Mouse (Mus musculus) ES-E14 (cell line): Measurements from ENCODE around the gene Tnfrsf13b. TPM values are rescaled to one million over a fixed set of nuclear protein-coding genes. Genes with fewer than 3 reads are reported as not detected.
"Not testable (repeated sequence)": the region's sequence is repeated elsewhere in the genome, so short reads cannot be mapped to it uniquely, and the experiment has no call there.

Experiments used
- DNase-seq: peaks from one replicate; pipeline ENCODE4 v3.0.0-alpha.2; 2013; ENCODE audit warnings: low read depth, low spot score
- H3K27ac ChIP-seq: 2 replicates; pipeline ENCODE4 v1.5.1; 2012; ENCODE audit warnings: low read depth, mild to moderate bottlenecking, low read length, moderate library complexity, mixed read lengths; ENCODE audit not compliant: poor library complexity, insufficient read depth, severe bottlenecking
- H3K36me3 ChIP-seq: 2 replicates; pipeline ENCODE4 v1.6.1; 2012; ENCODE audit warnings: mild to moderate bottlenecking, low read length, moderate library complexity, mixed read lengths; ENCODE audit not compliant: control insufficient read depth, poor library complexity, insufficient read depth, severe bottlenecking
- H3K4me1 ChIP-seq, 2 experiments: fragments of 150-350 bp in 1 of 2; sonication (generic) in 1 of 2; 2 replicates each; pipeline ENCODE4 v1.6.1; 2012; ENCODE audit warnings: low read length in 2 of 2, mild to moderate bottlenecking in 1 of 2, mixed read lengths in 1 of 2; ENCODE audit not compliant: control insufficient read depth in 2 of 2, insufficient read depth in 2 of 2, poor library complexity in 1 of 2
- H3K4me3 ChIP-seq, 2 experiments: fragments of 150-350 bp in 1 of 2; sonication (generic) in 1 of 2; 2 replicates each; pipeline ENCODE4 v1.5.1; 2012; ENCODE audit warnings: low read length in 2 of 2, low read depth in 1 of 2, mild to moderate bottlenecking in 1 of 2, mixed read lengths in 1 of 2; ENCODE audit not compliant: insufficient read depth in 1 of 2, poor library complexity in 1 of 2, severe bottlenecking in 1 of 2
- H3K9ac ChIP-seq: 2 replicates; pipeline ENCODE4 v1.6.1; 2012; ENCODE audit warnings: low read depth, mild to moderate bottlenecking, low read length, mixed read lengths; ENCODE audit not compliant: poor library complexity, insufficient read depth, severe bottlenecking
- H3K9me3 ChIP-seq: fragments of 150-350 bp; sonication (generic); 2 replicates; pipeline ENCODE4 v1.6.1; 2012; ENCODE audit warnings: low read depth, mild to moderate bottlenecking, low read length; ENCODE audit not compliant: control insufficient read depth, insufficient read depth
- CHD2 ChIP-seq: IDR thresholded peaks from 2 replicates; pipeline ENCODE4 v1.6.1; 2014; ENCODE audit warnings: mild to moderate bottlenecking, low read depth, low read length, inconsistent platforms
- HCFC1 ChIP-seq: IDR thresholded peaks from 2 replicates; pipeline ENCODE4 v1.6.1; 2012; ENCODE audit warnings: low read length, inconsistent platforms, borderline replicate concordance; ENCODE audit not compliant: insufficient read depth
- MAFK ChIP-seq: IDR thresholded peaks from 2 replicates; pipeline ENCODE4 v1.6.1; 2014; ENCODE audit warnings: mild to moderate bottlenecking, low read depth, low read length, inconsistent platforms; ENCODE audit not compliant: insufficient read depth
- ZC3H11A ChIP-seq: IDR thresholded peaks from 2 replicates; pipeline ENCODE4 v1.6.1; 2012; ENCODE audit warnings: low read depth, mild to moderate bottlenecking, inconsistent platforms, low read length, borderline replicate concordance
- ZNF384 ChIP-seq: IDR thresholded peaks from 2 replicates; pipeline ENCODE4 v1.6.1; 2012; ENCODE audit warnings: low read depth, low read length, inconsistent platforms
- in situ Hi-C, 2 experiments: fragments of 600-800 bp; cut with MboI; formaldehyde crosslinking; loops; one replicate each; pipeline ENCODE4 v1.15.1; 2025; ENCODE audit warnings: low sequenced_read_pairs in 2 of 2, inconsistent platforms in 1 of 2; ENCODE audit not compliant: unreplicated experiment in 2 of 2
- total RNA-seq: library from RNA; depleted of rRNA; stranded (reverse); fragments of 300-350 nt; gene quantifications from 2 replicates; pipeline ENCODE4 v1.2.3, GENCODE M21; 2012

Gene Tnfrsf13b
- total RNA-seq, 1 experiment = 2.3 TPM

DNA sequence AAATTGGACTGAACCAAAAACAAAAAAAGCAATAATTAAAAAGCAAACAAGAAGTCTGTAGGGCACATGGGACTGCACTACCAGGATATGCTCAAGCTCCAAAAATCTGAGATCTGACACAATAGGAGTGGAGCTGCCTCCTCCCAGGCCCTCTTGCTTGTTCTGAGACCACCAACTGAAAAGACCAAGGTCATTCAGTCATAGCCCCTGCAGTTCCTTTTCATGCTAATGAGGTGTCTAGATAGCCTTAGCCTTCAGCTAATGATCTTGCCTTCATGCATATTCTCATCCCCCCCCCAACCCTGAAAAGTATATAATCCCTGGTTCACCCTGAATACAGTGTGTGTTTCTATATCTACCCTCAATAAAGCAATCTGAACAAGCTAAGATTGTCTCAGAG, 55.1 kb downstream of the Tnfrsf13b start:
- H3K36me3 ChIP-seq = no peaks in the 10 kb centered on the region
- H3K4me1 ChIP-seq = peaks cover 8 to 10% of the 10 kb centered on the region in 2 experiments; a peak in 3 of 4 replicates
- no peak overlapping the region for H3K9ac ChIP-seq
- H3K27ac ChIP-seq = no peak overlapping the region
- TF ChIP-seq CHD2 = no peak
- TF ChIP-seq MAFK = no peak
- no peak for DNase-seq
- no peak overlapping the region for H3K4me3 ChIP-seq
- in situ Hi-C loops = no loop called here
- no peaks in the 10 kb centered on the region for H3K9me3 ChIP-seq

DNA sequence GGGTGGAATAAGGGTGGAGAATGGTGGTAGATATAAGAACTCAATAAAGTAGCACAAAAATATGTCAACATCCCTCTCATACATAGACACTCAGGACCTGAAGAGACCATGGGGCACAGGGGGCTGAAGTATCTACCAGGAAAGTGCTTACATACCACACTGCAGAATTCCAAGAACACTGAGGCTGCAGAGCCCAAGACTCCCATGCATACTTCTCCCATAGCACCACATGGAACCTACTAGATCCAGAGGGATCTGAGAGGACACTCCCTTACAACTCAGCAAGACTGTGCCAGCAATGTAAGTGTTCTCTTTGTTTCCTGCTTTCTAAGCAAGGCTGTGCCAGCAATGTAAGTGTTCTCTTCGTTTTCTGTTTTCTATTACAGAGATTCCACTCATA, 57.3 kb downstream of the Tnfrsf13b start:
- in situ Hi-C loops = no loop called here
- Histone ChIP-seq H3K9me3 (no peaks in the 10 kb centered on the region), H3K36me3 (no peaks in the 10 kb centered on the region), H3K27ac (no peak overlapping the region), H3K9ac (no peak overlapping the region), H3K4me3 (no peak overlapping the region), H3K4me1 (peaks cover 6 to 8% of the 10 kb centered on the region in 2 experiments; a peak in 3 of 4 replicates)
- DNase-seq = no peak
- TF ChIP-seq MAFK (no peak), CHD2 (no peak), ZNF384 (no peak), HCFC1 (no peak), ZC3H11A (no peak)

DNA sequence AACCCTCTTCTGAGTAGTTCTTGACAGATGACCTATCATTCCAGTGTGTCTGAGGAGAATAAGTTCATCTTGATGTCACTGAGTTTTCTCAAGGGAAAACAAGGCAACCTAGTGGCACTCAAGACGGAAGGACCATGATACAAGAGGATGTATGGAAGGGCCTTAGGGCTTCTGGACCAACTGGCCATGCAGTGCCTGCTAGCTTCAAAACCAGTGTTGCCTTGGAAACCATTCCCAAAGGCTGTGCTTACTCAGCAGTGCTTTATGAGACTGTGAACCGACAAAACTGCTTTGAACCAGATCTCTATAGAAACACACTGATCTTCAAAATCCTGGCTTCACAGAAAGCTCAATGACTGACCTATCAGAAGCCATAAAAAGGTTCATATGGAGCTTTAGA, 64.2 kb downstream of the Tnfrsf13b start:
- in situ Hi-C loops = loop anchor here in 1 of 2 experiments (10.0 kb wide), 1 partner anchor 214 kb away; no protein-coding TSS in a partner anchor

DNA sequence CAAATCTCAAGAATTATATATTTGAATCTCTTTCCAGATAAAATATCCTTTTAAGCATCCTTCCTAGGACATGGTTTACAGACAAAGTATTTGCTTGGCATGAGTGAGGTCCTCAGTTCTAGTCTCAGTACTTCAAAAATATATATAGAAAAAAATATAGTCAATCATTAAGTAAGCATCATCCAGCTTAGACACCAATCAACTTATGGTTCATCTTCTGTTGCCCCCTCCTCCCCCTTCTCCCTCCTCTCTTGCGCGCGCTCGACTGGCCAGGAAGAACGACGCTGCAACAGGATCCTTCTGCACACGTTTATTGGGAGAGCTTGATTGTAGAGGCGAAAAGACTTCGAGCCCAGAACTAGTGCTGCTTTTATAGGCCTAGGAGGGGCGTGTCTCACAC, 65.6 kb downstream of the Tnfrsf13b start:
- in situ Hi-C loops = loop anchor here in 1 of 2 experiments (10.0 kb wide), 1 partner anchor 213 kb away; no protein-coding TSS in a partner anchor
- not testable (repeated sequence) for H3K27ac ChIP-seq, H3K9me3 ChIP-seq, H3K4me1 ChIP-seq, H3K9ac ChIP-seq, DNase-seq, H3K36me3 ChIP-seq, H3K4me3 ChIP-seq

More for the DNA sequence above, 64.2 kb downstream of the Tnfrsf13b start:
- Histone ChIP-seq H3K27ac (no peak overlapping the region), H3K9me3 (no peaks in the 10 kb centered on the region), H3K36me3 (no peaks in the 10 kb centered on the region), H3K9ac (no peak overlapping the region), H3K4me3 (no peak overlapping the region), H3K4me1 (peaks cover 0 to 2% of the 10 kb centered on the region in 2 experiments; a peak in 1 of 4 replicates)
- no peak for DNase-seq
- no peak for TF ChIP-seq CHD2
- no peak for TF ChIP-seq ZNF384
- no peak for TF ChIP-seq HCFC1
- TF ChIP-seq MAFK = no peak
- TF ChIP-seq ZC3H11A = no peak

DNA sequence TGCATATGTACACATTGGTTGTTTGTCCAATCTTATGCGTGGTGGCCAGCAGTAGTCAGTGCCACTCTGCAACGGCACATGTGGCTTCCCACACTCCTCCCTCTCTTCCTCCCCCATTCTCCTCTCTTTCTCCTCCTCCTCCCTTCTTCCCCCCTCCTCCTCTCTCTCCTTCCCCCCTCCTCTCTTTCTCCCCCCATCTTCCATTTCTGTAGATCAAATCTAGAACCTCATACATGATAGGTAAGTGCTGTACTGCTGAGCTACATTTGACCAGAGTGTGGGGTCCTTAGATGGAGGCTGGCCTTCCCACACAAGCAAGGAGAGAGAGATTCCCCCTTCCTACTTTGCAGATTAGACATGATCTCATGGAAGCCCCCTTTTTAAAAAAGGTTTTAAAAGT, 66.2 kb downstream of the Tnfrsf13b start:
- TF ChIP-seq HCFC1 (no peak), MAFK (no peak), CHD2 (no peak), ZC3H11A (no peak), ZNF384 (no peak)
- in situ Hi-C loops = loop anchor here in 1 of 2 experiments (10.0 kb wide), 1 partner anchor 212 kb away; no protein-coding TSS in a partner anchor
- no peak for DNase-seq

More for the DNA sequence above, 66.2 kb downstream of the Tnfrsf13b start:
- Histone ChIP-seq H3K36me3 (no peaks in the 10 kb centered on the region), H3K4me3 (no peak overlapping the region), H3K4me1 (peaks cover 0 to 2% of the 10 kb centered on the region in 2 experiments; a peak in 1 of 4 replicates), H3K9ac (no peak overlapping the region), H3K9me3 (no peaks in the 10 kb centered on the region), H3K27ac (no peak overlapping the region)
